Mouse (Mus musculus) neural tube, embryonic 12.5 days (tissue): ENCODE results near the gene Gng8. TPM values are rescaled to one million over a fixed set of nuclear protein-coding genes. Genes with fewer than 3 reads are reported as not detected.

Experiments used
- ATAC-seq: fragments of 200-750 bp; cut with Nextera tagmentation; 2 replicates; pipeline ENCODE4 v1.8.0; 2017; ENCODE audit warnings: low read depth, mild to moderate bottlenecking, moderate TSS enrichment, moderate library complexity; ENCODE audit not compliant: low FRiP score
- H3K27ac ChIP-seq: fragments of 300-500 bp; sonication (generic); 2 replicates; pipeline ENCODE4 v1.5.1; 2016
- H3K27me3 ChIP-seq: fragments of 300-500 bp; sonication (generic); replicated peaks from 2 replicates; pipeline ENCODE4 v1.6.1; 2016; ENCODE audit warnings: mild to moderate bottlenecking
- H3K36me3 ChIP-seq: fragments of 300-500 bp; sonication (generic); 2 replicates; pipeline ENCODE4 v1.6.1; 2016; ENCODE audit warnings: mild to moderate bottlenecking
- H3K4me1 ChIP-seq: fragments of 300-500 bp; sonication (generic); 2 replicates; pipeline ENCODE4 v1.6.1; 2016
- H3K4me2 ChIP-seq: fragments of 300-500 bp; sonication (generic); replicated peaks from 2 replicates; pipeline ENCODE4 v1.6.1; 2016; ENCODE audit warnings: mild to moderate bottlenecking
- H3K4me3 ChIP-seq: fragments of 300-500 bp; sonication (generic); 2 replicates; pipeline ENCODE4 v1.5.1; 2016
- H3K9ac ChIP-seq: fragments of 300-500 bp; sonication (generic); 2 replicates; pipeline ENCODE4 v1.6.1; 2016; ENCODE audit warnings: mild to moderate bottlenecking
- H3K9me3 ChIP-seq: fragments of 300-500 bp; sonication (generic); 2 replicates; pipeline ENCODE4 v1.6.1; 2016; ENCODE audit warnings: mild to moderate bottlenecking
- WGBS: fragments of 180-500 bp; shearing (Covaris S2); methylation state at CpG from one replicate; pipeline ENCODE4 v1.1.7; 2016; 5-methylcytosine and 5-hydroxymethylcytosine counted together
- polyA plus RNA-seq: library from polyadenylated mRNA; unstranded; fragments of >200 nt; fragmentation: Nextera tagmentation; extraction: Ambion mirVana; gene quantifications from 2 replicates; pipeline ENCODE4 v1.2.1, GENCODE M21; 2016

Gng8 gene
- 8.4 and 9.6 TPM in 2 replicates for polyA plus RNA-seq

DNA sequence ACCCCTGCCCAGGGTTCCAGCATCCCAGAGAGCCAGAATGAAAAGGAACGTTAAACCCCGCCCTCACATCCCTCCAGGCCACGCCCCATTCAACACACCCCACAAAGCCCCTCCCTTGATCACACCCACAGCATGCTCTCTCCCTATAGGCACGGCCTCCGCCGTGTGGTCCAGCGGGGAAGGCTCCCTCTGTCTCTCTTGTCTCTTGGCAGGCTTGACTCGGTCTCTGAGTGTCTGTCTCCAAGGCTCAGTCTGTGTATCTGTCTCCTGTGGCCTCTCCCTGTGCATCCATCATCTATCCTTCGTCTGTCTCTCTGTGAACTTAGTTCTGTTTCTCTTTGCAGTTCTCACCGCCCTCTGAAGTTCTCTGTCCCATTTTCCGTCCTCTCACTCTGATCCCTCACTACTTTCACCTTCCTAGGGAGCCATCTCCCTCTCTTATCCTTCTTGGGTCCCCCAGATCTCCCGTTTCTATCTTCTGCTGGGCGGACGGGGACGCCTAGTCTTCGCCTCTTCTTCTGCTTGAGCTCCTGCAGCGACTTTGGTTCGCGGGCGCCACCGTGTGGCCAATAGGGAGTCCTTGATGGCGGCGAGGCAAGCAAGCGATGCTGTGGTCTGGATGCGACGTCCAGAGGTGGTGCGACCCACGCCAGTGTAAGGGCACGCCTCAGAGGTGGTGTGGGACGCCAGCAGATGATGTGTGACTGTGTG is at the start of gene Gng8:
TSS of gene Gng8 (plus strand) at position 146 of the 711 bp plus-strand sequence.
- Histone ChIP-seq H3K4me3 (peak within 1 kb of the TSS; percentile 22), H3K9ac (peak within 1 kb of the TSS; percentile 23; the same call in 1 of the 2 replicates), H3K27ac (no peak within 1 kb of the TSS), H3K36me3 (peaks cover 3% of the 10 kb centered on the region), H3K4me2 (peak within 1 kb of the TSS; percentile 66), H3K9me3 (no peaks in the 10 kb centered on the region), H3K27me3 (peaks cover 43% of the 10 kb centered on the region), H3K4me1 (peaks cover 37% of the 10 kb centered on the region)
- peak; percentile 67 for ATAC-seq
- under 1% methylated on average over 30 of the region's 30 CpGs for WGBS

- 0% methylated on average over 32 of the region's 32 CpGs for WGBS
- peaks cover 43% of the 10 kb centered on the region for H3K36me3 ChIP-seq
- H3K4me2 ChIP-seq: peak within 1 kb of the TSS; percentile 97
- H3K4me3 ChIP-seq: peak within 1 kb of the TSS; percentile 56
- ATAC-seq: peak; percentile 88
- H3K9me3 ChIP-seq: no peaks in the 10 kb centered on the region
- peak within 1 kb of the TSS; percentile 38 for H3K27ac ChIP-seq
- no peaks in the 10 kb centered on the region for H3K27me3 ChIP-seq
- peaks cover 30% of the 10 kb centered on the region for H3K4me1 ChIP-seq
- H3K9ac ChIP-seq: peak within 1 kb of the TSS; percentile 76
Observed at GRCm38 (mm10) chr7:16842645-16843063, 48.9 kb upstream of the Gng8 start, which contains the start of gene Prkd2. Gene Prkd2, plus strand, starts transcription at chr7:16842902.

GRCm38 (mm10) chr7:16843441-16844171 is 48.0 kb upstream of the Gng8 start:
- H3K4me2 ChIP-seq: peak overlapping the region; percentile 97
- H3K27me3 ChIP-seq: no peaks in the 10 kb centered on the region
- peak overlapping the region; percentile 56 for H3K4me3 ChIP-seq
- no peak for ATAC-seq
- no peak overlapping the region for H3K27ac ChIP-seq
- no peaks in the 10 kb centered on the region for H3K9me3 ChIP-seq
- peaks cover 38% of the 10 kb centered on the region for H3K36me3 ChIP-seq
- peak overlapping the region; percentile 76 for H3K9ac ChIP-seq
- H3K4me1 ChIP-seq: peaks cover 30% of the 10 kb centered on the region
- WGBS: 4% methylated on average over 33 of the region's 33 CpGs

DNA sequence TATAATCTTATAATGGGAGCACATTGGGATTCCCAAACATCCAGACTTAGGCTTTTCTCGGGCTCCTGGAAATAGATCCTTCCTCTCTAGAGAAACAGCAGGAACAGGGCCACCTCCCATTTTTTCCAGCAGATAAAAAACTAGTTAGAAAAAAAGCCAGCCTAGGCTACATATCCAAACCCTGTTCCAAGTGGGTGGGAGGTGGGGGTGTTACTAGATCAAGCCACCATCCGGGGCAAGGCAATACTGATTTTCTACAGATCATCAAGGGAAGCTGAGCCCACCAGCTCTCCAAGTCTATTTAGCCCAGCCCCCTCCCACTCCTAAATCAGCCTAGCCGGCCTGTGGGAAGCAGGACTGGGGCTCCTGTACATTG is 46.9 kb upstream of the Gng8 start:
- H3K27me3 ChIP-seq: no peaks in the 10 kb centered on the region
- peaks cover 38% of the 10 kb centered on the region for H3K36me3 ChIP-seq
- peak overlapping the region; percentile 97 for H3K4me2 ChIP-seq
- peaks cover 30% of the 10 kb centered on the region for H3K4me1 ChIP-seq
- no peak overlapping the region for H3K9ac ChIP-seq
- no peaks in the 10 kb centered on the region for H3K9me3 ChIP-seq
- no peak overlapping the region for H3K4me3 ChIP-seq
- 62% methylated on average over 3 of the region's 3 CpGs for WGBS
- no peak overlapping the region for H3K27ac ChIP-seq
- no peak for ATAC-seq

DNA sequence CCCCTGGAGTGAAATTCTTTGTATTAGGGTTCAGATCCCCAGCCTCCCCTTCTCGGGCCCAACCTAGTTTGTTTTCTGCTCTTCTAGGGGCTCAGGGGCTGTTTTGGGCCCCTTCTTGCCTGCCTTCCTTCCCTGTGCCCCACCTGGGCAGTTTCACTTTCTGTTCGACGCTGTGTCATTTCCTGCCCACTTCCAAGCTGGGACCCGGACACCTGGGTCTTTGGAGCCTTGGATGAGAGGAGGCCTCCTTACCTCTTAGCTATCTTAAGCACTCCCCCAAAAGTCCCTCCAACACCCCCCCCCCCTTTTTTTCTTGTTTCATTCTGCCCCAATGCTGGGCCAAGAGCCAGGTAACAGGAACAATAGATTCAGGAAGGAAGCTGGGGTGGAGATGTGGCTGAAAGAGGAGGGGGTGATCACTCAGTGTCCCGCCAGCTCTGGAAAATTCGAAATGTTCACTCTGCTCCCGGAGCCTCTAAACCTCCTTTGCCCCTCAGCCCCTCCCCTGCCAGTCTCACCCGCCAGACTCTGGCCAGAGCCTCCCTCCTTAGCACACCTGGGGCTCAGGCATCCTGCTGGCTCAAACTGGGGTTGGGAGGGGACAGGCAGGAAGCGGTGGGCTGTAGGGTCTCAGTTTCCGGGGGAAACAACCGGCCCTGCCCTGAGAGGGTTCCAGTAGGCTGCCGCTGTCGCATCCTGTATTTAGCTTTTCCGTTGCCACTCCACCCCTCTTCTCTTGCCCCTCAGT is 46.3 kb upstream of the Gng8 start:
- Histone ChIP-seq H3K4me1 (peaks cover 30% of the 10 kb centered on the region), H3K9me3 (no peaks in the 10 kb centered on the region), H3K27ac (no peak overlapping the region), H3K9ac (peak overlapping the region; percentile 8; the same call in 1 of the 2 replicates), H3K27me3 (no peaks in the 10 kb centered on the region), H3K4me3 (no peak overlapping the region), H3K36me3 (peaks cover 38% of the 10 kb centered on the region), H3K4me2 (peak overlapping the region; percentile 97)
- WGBS: 39% methylated on average over 14 of the region's 14 CpGs
- no peak for ATAC-seq

DNA sequence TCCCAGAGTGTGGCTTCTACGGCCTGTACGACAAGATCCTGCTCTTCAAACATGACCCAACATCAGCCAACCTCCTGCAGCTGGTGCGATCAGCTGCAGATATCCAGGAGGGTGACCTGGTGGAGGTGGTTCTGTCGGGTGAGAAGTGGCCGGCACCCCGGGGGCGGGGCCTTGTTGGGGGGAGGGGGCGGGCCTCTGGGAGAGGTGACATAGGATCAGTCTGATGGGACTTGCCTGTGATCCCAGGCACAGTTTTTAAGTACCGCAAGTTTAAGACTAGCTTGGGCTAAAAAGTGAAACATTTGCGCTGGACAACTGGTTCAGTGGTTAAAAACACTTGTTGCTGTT is 45.8 kb upstream of the Gng8 start:
- no peak for ATAC-seq
- Histone ChIP-seq H3K27me3 (no peaks in the 10 kb centered on the region), H3K9ac (no peak overlapping the region), H3K36me3 (peaks cover 37% of the 10 kb centered on the region), H3K9me3 (no peaks in the 10 kb centered on the region), H3K4me1 (peaks cover 30% of the 10 kb centered on the region), H3K4me2 (peak overlapping the region; percentile 97), H3K27ac (no peak overlapping the region), H3K4me3 (no peak overlapping the region)
- WGBS: 33% methylated on average over 10 of the region's 10 CpGs

- 95% methylated on average over 5 of the region's 5 CpGs for WGBS
Observed at GRCm38 (mm10) chr7:16846775-16847174, 44.8 kb upstream of the Gng8 start.

DNA sequence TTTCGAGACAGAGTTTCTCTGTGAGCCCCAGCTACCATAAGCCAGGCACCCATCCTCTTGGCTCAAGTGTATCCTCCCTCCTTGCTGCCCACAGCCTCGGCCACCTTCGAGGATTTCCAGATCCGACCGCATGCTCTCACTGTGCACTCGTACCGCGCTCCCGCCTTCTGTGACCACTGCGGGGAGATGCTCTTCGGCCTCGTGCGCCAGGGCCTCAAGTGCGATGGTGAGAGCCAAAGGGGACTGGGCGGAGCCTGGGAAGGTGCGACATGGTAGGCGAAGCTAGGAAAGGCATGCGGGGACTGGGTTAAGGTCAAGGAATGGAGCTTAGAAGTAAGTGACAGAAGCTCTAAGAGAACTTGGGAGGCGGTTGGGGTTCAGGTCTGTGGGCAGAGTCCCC is 44.1 kb upstream of the Gng8 start:
- no peak overlapping the region for H3K4me3 ChIP-seq
- no peaks in the 10 kb centered on the region for H3K9me3 ChIP-seq
- WGBS: 87% methylated on average over 19 of the region's 19 CpGs
- H3K4me2 ChIP-seq: no peak overlapping the region
- peaks cover 24% of the 10 kb centered on the region for H3K4me1 ChIP-seq
- peaks cover 25% of the 10 kb centered on the region for H3K36me3 ChIP-seq
- no peak overlapping the region for H3K27ac ChIP-seq
- ATAC-seq: no peak
- H3K27me3 ChIP-seq: no peaks in the 10 kb centered on the region
- no peak overlapping the region for H3K9ac ChIP-seq

More at GRCm38 (mm10) chr7:16846775-16847174, 44.8 kb upstream of the Gng8 start:
- Histone ChIP-seq H3K4me2 (no peak overlapping the region), H3K9me3 (no peaks in the 10 kb centered on the region), H3K27me3 (no peaks in the 10 kb centered on the region), H3K36me3 (peaks cover 27% of the 10 kb centered on the region), H3K4me3 (no peak overlapping the region), H3K27ac (no peak overlapping the region), H3K9ac (no peak overlapping the region), H3K4me1 (peaks cover 30% of the 10 kb centered on the region)
- ATAC-seq: no peak

DNA sequence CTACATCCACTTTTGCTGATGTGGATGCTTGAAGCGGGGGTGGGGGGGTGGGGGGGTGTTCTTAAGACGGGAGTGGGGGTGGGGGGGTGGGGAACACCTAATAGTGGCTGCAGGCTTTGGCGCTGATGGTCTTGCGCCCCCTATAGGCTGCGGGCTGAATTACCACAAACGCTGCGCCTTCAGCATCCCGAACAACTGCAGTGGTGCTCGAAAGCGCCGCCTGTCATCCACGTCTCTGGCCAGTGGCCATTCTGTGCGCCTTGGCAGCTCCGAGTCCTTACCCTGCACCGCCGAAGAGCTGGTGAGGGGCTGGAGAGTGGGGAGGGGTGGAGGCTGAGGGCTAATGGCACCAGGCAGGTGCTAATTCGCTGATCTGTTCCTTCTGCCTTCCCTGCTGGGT is 43.0 kb upstream of the Gng8 start:
- WGBS: 23% methylated on average over 17 of the region's 17 CpGs
- ATAC-seq: no peak
- H3K9me3 ChIP-seq: no peaks in the 10 kb centered on the region
- peaks cover 32% of the 10 kb centered on the region for H3K36me3 ChIP-seq
- peaks cover 22% of the 10 kb centered on the region for H3K4me1 ChIP-seq
- H3K9ac ChIP-seq: no peak overlapping the region
- no peaks in the 10 kb centered on the region for H3K27me3 ChIP-seq
- H3K4me3 ChIP-seq: no peak overlapping the region
- no peak overlapping the region for H3K27ac ChIP-seq
- H3K4me2 ChIP-seq: 0 out of 2 replicates have a peak overlapping the region, but pooled peaks have one; percentile 9

DNA sequence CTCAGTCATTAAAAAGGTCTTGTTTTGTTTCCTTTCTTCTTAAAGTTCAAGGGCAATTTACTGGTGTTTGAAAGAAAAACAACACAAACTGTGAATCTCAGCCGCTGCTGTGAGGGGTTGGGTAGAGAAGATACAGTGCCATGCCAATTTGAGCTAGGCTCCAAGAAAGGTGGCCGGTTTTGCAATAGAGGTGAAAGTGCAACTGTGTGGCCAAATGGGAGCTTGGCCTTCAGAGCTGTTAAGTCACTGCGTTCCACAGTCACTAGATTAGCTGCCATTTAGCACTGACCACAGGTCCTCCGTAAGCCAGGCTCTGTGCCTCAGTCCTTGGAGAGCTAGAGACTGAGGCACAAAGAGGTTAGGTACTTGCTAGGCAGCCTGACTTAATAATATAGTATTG is 40.0 kb upstream of the Gng8 start:
- no peak overlapping the region for H3K4me3 ChIP-seq
- peaks cover 61% of the 10 kb centered on the region for H3K36me3 ChIP-seq
- no peaks in the 10 kb centered on the region for H3K4me1 ChIP-seq
- no peak for ATAC-seq
- H3K9me3 ChIP-seq: no peaks in the 10 kb centered on the region
- H3K9ac ChIP-seq: no peak overlapping the region
- 88% methylated on average over 4 of the region's 4 CpGs for WGBS
- no peaks in the 10 kb centered on the region for H3K27me3 ChIP-seq
- no peak overlapping the region for H3K4me2 ChIP-seq
- no peak overlapping the region for H3K27ac ChIP-seq

- no peak for ATAC-seq
- Histone ChIP-seq H3K27me3 (no peaks in the 10 kb centered on the region), H3K9me3 (no peaks in the 10 kb centered on the region), H3K36me3 (peaks cover 75% of the 10 kb centered on the region), H3K4me1 (no peaks in the 10 kb centered on the region), H3K9ac (no peak overlapping the region), H3K27ac (no peak overlapping the region), H3K4me3 (no peak overlapping the region), H3K4me2 (no peak overlapping the region)
- 90% methylated on average over 14 of the region's 14 CpGs for WGBS
Observed at GRCm38 (mm10) chr7:16853302-16853831, 38.2 kb upstream of the Gng8 start.

GRCm38 (mm10) chr7:16858336-16858735 is 33.2 kb upstream of the Gng8 start:
- Histone ChIP-seq H3K9me3 (no peaks in the 10 kb centered on the region), H3K4me1 (no peaks in the 10 kb centered on the region), H3K36me3 (peaks cover 53% of the 10 kb centered on the region), H3K4me2 (no peak overlapping the region), H3K4me3 (no peak overlapping the region), H3K27me3 (no peaks in the 10 kb centered on the region), H3K9ac (no peak overlapping the region), H3K27ac (no peak overlapping the region)
- no peak for ATAC-seq
- whole genome bisulfite sequencing: 24% methylated on average over 17 of the region's 17 CpGs
